Mouse (Mus musculus): ENCODE results near the gene Tmem217. TPM values are rescaled to one million over a fixed set of nuclear protein-coding genes. Genes with fewer than 3 reads are reported as not detected.

Gene Tmem217
- polyA plus RNA-seq, 2 experiments: 0.09 to 0.41 TPM

DNA sequence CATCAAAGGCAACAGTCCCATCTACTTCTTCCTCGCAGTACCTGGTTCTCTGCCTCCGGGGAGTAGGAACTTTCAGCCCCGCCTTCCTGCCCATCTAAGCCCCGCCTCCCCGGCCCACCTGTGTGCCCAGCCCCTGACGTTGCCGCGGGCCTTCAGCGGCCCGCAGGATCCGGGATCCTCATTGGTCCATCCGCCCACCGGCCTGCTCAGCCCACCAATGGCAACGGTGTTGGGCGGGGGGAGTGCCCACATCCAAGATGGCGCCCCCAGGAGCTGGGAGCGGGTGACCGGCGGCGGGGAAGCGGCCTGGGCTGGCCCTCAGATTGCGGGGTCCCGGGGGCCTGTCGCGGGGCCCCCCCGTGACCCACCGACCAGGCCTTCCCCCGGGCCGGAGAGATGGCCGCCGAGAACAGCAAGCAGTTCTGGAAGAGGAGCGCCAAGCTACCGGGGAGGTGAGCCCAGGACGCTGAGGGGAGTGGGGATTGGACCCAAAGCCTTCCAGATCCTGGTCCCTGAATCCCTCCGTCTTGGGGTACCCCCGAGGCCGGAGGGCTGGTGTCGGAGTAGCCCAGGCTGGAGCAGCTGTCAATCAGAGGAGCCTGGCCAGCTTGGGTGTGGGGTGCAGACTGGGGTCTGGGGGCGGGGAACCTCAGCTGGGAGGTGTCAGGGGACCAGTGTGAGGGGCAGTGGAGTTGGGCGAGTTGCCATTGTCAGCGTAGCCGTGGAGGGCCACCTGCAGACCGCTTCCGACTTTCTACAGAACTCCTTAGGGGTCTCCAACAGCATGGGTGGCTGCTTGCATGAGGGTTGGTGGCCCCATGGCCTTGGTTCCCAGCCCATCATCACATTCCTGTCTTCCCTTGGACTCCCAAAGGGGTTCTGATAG, 2.4 kb downstream of the Tmem217 start, which contains the start of the genes Gm17657 and Tbc1d22b:
Gene Gm17657, minus strand, starts transcription at position 96 of the 886 bp plus-strand sequence.
Gene Tbc1d22b, plus strand, starts transcription at position 243 of the 886 bp plus-strand sequence.
- H3K4me2 ChIP-seq (replicated peaks; ENCODE audit: low read depth, low read length, severe bottlenecking): peak within 1 kb of the TSS; percentile 90
- H3K36me3 ChIP-seq (ENCODE audit: control insufficient read depth, insufficient read depth, low read length): no peaks in the 10 kb centered on the region; the same call in 1 of the 2 replicates
- H3K4me1 ChIP-seq (ENCODE audit: control insufficient read depth, insufficient read depth, low read length): peaks cover 12% of the 10 kb centered on the region
- H3K9ac ChIP-seq (ENCODE audit: low read depth, low read length, severe bottlenecking): peak within 1 kb of the TSS; percentile 94
- H3K27ac ChIP-seq (replicated peaks; ENCODE audit: low read depth, low read length): peak within 1 kb of the TSS; percentile 52; the same call in 1 of the 2 replicates
- DNase-seq (ENCODE audit: low spot score) (peak; percentile 95), ATAC-seq (ENCODE audit: low FRiP score, low read depth) (peak; percentile 99)
- H3K27me3 ChIP-seq (ENCODE audit: control insufficient read depth, insufficient read depth, low read length): no peaks in the 10 kb centered on the region
- H3K4me3 ChIP-seq (replicated peaks; ENCODE audit: low read length): peak within 1 kb of the TSS; percentile 92
- 2% methylated on average over 32 of the region's 44 CpGs for WGBS
- peak; percentile 67; the same call in 1 of the 2 replicates for TF ChIP-seq POLR2A (IDR thresholded peaks at IDR 0.05; ENCODE audit: borderline replicate concordance, extremely low read depth, insufficient read depth, insufficient read length)
- no peaks in the 10 kb centered on the region for H3K9me3 ChIP-seq (ENCODE audit: control insufficient read depth, low read length)

DNA sequence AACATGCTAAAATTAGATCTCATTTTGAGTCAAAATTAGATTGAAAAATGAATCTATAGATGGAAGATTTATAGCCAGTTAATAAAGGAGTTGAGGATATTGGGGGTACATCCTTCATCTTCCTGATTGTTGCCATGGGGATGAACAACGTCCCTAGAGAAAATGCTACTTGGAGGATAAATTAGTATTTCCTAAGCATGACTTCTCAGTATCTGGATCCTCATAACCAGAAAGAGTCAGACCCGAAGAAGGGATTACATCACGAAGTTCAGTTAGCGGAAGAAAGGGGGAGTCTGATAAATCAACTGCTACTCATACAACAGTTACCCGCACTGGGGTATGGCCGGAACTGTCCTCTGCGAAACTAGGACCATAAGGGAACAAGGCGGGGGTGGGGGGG, 3.2 kb downstream of the Tmem217 start:
- ATAC-seq (ENCODE audit: low FRiP score, low read depth) (peak; percentile 12; the same call in 1 of the 2 replicates), DNase-seq (ENCODE audit: low spot score) (no peak)
- peaks cover 12% of the 10 kb centered on the region for H3K4me1 ChIP-seq (ENCODE audit: control insufficient read depth, insufficient read depth, low read length)
- H3K27ac ChIP-seq (replicated peaks; ENCODE audit: low read depth, low read length): no peak overlapping the region
- WGBS: 55% methylated on average over 8 of the region's 8 CpGs
- no peak overlapping the region for H3K9ac ChIP-seq (ENCODE audit: low read depth, low read length, severe bottlenecking)
- H3K4me2 ChIP-seq (replicated peaks; ENCODE audit: low read depth, low read length, severe bottlenecking): peak overlapping the region; percentile 90
- no peaks in the 10 kb centered on the region for H3K36me3 ChIP-seq (ENCODE audit: control insufficient read depth, insufficient read depth, low read length)
- TF ChIP-seq POLR2A (IDR thresholded peaks at IDR 0.05; ENCODE audit: borderline replicate concordance, extremely low read depth, insufficient read depth, insufficient read length): no peak
- H3K4me3 ChIP-seq (replicated peaks; ENCODE audit: low read length): peak overlapping the region; percentile 92; the same call in 1 of the 2 replicates
- H3K27me3 ChIP-seq (ENCODE audit: control insufficient read depth, insufficient read depth, low read length): no peaks in the 10 kb centered on the region
- no peaks in the 10 kb centered on the region for H3K9me3 ChIP-seq (ENCODE audit: control insufficient read depth, low read length)

DNA sequence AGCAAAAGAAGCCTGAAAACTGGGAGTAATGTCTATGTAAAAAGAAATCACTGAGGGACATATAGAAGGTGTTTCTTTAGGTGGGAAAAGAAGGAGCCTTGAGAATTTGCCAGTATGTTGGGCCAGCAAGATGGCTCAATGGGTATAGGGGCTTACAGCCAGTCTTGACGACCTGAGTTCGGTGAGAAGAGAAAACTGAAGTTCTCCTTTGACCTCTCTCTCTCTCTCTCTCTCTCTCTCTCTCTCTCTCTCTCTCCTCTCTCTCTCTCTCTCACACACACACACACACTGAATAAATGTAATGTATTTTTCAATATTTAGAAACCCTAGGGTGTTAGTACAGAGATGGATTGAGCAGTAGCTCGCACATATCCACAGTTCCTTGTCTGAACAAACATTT, 3.7 kb downstream of the Tmem217 start:
- ATAC-seq (ENCODE audit: low FRiP score, low read depth) (no peak), DNase-seq (ENCODE audit: low spot score) (no peak)
- H3K36me3 ChIP-seq (ENCODE audit: control insufficient read depth, insufficient read depth, low read length): no peaks in the 10 kb centered on the region
- no peaks in the 10 kb centered on the region for H3K27me3 ChIP-seq (ENCODE audit: control insufficient read depth, insufficient read depth, low read length)
- no peak overlapping the region for H3K4me2 ChIP-seq (replicated peaks; ENCODE audit: low read depth, low read length, severe bottlenecking)
- H3K27ac ChIP-seq (replicated peaks; ENCODE audit: low read depth, low read length): no peak overlapping the region
- peaks cover 12% of the 10 kb centered on the region for H3K4me1 ChIP-seq (ENCODE audit: control insufficient read depth, insufficient read depth, low read length)
- H3K9me3 ChIP-seq (ENCODE audit: control insufficient read depth, low read length): no peaks in the 10 kb centered on the region
- H3K9ac ChIP-seq (ENCODE audit: low read depth, low read length, severe bottlenecking): no peak overlapping the region
- TF ChIP-seq POLR2A (IDR thresholded peaks at IDR 0.05; ENCODE audit: borderline replicate concordance, extremely low read depth, insufficient read depth, insufficient read length): no peak
- 58% methylated on average over 3 of the region's 3 CpGs for WGBS
- H3K4me3 ChIP-seq (replicated peaks; ENCODE audit: low read length): no peak overlapping the region

DNA sequence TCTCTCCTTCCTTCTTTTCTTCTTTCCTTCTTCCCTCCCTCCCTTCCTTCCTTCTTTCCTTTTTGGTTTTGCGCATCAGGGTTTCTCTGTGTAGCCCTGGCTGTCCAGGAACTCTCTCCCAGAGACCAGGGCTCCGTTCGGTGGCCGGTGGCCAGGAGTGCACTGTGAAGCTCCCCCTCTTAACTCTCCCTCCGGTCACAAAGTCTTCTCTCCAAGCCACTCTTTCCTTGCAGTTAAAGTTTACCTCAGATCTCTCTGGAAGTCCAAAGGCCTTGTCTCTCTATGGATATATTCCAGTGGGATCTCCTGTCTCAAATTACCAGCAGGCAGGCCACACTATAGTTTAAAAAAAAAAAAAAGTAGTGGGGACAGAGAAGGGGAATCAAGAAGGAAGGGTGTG, 6.9 kb downstream of the Tmem217 start:
- Histone ChIP-seq H3K9ac (ENCODE audit: low read depth, low read length, severe bottlenecking) (no peak overlapping the region), H3K36me3 (ENCODE audit: control insufficient read depth, insufficient read depth, low read length) (no peaks in the 10 kb centered on the region), H3K4me2 (replicated peaks; ENCODE audit: low read depth, low read length, severe bottlenecking) (no peak overlapping the region), H3K4me1 (ENCODE audit: control insufficient read depth, insufficient read depth, low read length) (peaks cover 2% of the 10 kb centered on the region), H3K27me3 (ENCODE audit: control insufficient read depth, insufficient read depth, low read length) (no peaks in the 10 kb centered on the region), H3K27ac (replicated peaks; ENCODE audit: low read depth, low read length) (no peak overlapping the region), H3K4me3 (replicated peaks; ENCODE audit: low read length) (no peak overlapping the region), H3K9me3 (ENCODE audit: control insufficient read depth, low read length) (no peaks in the 10 kb centered on the region)
- DNase-seq (ENCODE audit: low spot score) (no peak), ATAC-seq (ENCODE audit: low FRiP score, low read depth) (no peak)
- TF ChIP-seq POLR2A (IDR thresholded peaks at IDR 0.05; ENCODE audit: borderline replicate concordance, extremely low read depth, insufficient read depth, insufficient read length): no peak
- WGBS: 95% methylated on average over 5 of the region's 5 CpGs

DNA sequence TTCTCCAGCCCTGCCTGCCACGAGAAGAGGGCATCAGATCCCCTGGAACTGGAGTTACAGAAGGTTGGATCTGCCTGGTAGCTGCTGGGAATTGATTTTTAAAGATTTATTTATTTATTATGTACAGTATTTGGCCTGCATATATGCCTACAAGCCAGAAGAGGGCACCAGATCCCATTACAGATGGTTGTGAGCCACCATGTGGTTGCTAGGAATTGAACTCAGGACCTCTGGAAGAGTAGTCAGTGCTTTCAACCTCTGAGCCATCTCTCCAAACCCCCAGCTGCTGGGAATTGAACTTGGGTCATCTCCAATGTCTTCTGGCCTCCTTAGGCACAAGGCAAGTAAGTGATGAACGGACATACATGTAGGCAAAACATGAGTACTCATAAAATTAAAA, 8.1 kb downstream of the Tmem217 start:
- no peak overlapping the region for H3K9ac ChIP-seq (ENCODE audit: low read depth, low read length, severe bottlenecking)
- H3K27me3 ChIP-seq (ENCODE audit: control insufficient read depth, insufficient read depth, low read length): no peaks in the 10 kb centered on the region
- WGBS: 72% methylated on average over 2 of the region's 2 CpGs
- H3K36me3 ChIP-seq (ENCODE audit: control insufficient read depth, insufficient read depth, low read length): no peaks in the 10 kb centered on the region
- H3K9me3 ChIP-seq (ENCODE audit: control insufficient read depth, low read length): no peaks in the 10 kb centered on the region
- H3K4me2 ChIP-seq (replicated peaks; ENCODE audit: low read depth, low read length, severe bottlenecking): no peak overlapping the region
- no peak overlapping the region for H3K27ac ChIP-seq (replicated peaks; ENCODE audit: low read depth, low read length)
- ATAC-seq (ENCODE audit: low FRiP score, low read depth) (no peak), DNase-seq (ENCODE audit: low spot score) (no peak)
- H3K4me3 ChIP-seq (replicated peaks; ENCODE audit: low read length): no peak overlapping the region
- no peak for TF ChIP-seq POLR2A (IDR thresholded peaks at IDR 0.05; ENCODE audit: borderline replicate concordance, extremely low read depth, insufficient read depth, insufficient read length)
- no peaks in the 10 kb centered on the region for H3K4me1 ChIP-seq (ENCODE audit: control insufficient read depth, insufficient read depth, low read length)
